Mouse (Mus musculus): ENCODE measurements around the gene Zc3h12a.

The Zc3h12a gene

GRCm38 (mm10) chr4:125115081-125115480, 12.6 kb downstream of the Zc3h12a start:
- no peak for DNase-seq (ENCODE audit: low read depth)

- DNase-seq (ENCODE audit: low read depth), result peak; percentile 85
Observed at GRCm38 (mm10) chr4:125114638-125115037, 13.0 kb downstream of the Zc3h12a start.

GRCm38 (mm10) chr4:125105354-125105753, 22.3 kb downstream of the Zc3h12a start:
- DNase-seq (ENCODE audit: low read depth), result no peak

GRCm38 (mm10) chr4:125101334-125101733, 26.3 kb downstream of the Zc3h12a start:
- DNase-seq (ENCODE audit: low read depth), result no peak

GRCm38 (mm10) chr4:125099458-125099857, 28.2 kb downstream of the Zc3h12a start:
- DNase-seq (ENCODE audit: low read depth), result peak; percentile 87

GRCm38 (mm10) chr4:125097412-125097811, 30.2 kb downstream of the Zc3h12a start:
- DNase-seq (ENCODE audit: low read depth), result peak; percentile 67

DNA sequence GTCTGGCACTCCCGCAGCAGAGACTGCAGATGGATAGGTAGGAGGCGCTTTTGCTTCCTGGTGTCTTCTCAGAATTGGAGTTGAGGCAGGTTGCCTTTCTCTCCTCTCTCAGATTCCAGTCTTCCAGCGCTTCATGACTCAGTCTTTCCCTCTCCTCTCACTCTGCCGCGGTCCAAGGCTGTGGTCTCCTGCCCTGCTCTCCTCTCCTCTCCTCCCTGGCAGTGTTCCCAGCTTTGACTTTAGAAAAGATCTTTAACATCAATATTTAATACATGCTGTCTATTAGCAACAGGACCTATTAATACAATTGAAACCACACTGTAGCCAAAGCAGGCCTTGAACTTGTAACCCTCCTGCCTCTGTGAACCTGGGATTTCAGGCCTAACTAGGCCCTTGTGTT, 31.6 kb downstream of the Zc3h12a start:
- peak; percentile 62 for DNase-seq (ENCODE audit: low read depth)

DNA sequence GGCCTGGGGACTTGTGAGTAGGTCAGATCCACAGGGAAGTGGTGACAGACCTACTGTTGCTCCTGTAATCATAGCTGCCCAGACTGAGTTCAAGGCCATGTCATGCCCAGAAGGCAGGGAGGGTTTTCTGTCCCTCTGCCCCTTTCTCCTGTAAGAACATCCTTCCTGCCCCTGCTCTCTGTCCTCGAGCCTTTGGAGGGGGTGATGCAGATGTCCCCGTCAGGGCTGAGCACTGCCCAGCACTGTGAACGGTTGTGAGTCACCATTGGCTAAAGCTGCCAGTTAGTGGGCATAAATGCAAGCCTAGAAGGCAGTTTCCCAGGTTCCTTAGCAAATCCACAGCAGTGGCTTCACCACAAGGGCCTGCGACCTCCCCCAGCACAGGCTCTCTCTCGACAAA, 34.6 kb downstream of the Zc3h12a start:
- DNase-seq (ENCODE audit: low read depth), result peak; percentile 79

DNA sequence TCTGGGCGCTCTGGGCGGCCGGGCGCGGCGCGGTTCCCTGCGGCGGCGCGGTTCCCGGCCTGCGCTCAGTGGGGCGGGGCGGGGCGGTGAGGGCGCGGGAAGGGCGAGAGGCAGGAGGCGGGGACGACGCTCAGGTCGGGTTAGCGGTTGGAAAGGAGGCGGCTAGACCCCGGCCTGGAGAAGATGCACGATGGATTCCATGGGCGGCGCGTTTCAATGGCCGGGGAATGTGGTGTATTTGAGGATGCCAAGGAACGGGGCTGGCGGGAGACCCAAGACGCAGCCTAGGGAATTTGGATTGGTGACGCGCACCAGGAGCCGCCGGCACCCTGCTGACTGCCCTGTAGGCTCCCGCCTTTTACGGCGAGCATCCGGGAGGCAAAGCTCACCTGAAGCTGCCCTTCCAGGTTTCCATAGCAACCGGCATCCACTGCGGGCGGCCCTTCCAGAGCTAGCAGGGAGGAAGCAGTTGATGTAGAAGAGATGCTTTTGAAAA, 42.2 kb downstream of the Zc3h12a start:
- DNase-seq (ENCODE audit: low read depth), result peak; percentile 71

DNA sequence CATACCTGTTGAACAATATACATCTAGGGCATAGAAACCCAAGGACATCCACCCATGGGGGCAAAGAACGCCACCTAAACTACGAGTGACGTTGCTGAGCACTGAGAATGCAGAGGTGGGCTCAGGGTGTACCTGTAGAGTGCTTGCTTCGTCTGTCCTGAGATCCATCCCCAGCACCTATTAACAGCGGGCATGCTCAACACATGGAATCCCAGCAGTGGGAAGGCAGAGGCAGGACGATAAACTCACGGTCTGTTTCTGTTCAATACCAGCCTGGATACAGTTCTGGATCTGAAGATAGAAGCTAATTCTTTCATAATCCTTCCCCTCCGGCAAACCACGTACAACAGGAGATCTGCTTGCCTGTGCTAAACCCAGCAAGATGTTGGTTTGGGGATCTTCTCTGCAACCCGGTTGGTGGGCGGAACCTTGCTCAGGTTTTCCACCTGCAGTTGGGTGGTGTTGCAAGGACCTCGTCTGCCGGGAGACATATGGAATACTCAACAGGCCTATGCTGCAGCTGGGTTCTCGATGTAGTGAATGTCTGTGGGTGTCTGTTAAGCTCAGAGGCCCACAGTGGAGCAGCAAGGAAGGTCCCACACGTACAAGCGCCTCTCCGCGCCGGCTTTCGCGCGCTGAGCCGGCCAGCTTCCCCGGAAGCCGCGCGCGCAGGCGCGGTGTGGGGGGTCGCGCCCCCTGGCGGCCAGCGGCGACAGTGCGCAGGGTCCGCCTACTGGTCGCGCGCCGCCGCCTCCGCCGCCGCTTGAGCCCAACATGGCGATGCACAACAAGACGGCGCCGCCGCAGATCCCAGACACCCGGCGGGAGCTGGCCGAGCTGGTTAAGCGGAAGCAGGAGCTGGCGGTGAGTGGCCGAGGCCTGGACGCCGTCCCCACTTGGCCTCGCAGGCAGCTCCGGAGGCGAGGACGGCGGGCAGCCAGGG, 43.0 kb downstream of the Zc3h12a start, which contains the start of gene Meaf6:
Gene Meaf6 (plus strand): TSS at position 732 of the 943 bp plus-strand sequence.
- peak; percentile 80 for DNase-seq (ENCODE audit: low read depth)

GRCm38 (mm10) chr4:125078698-125079097, 48.9 kb downstream of the Zc3h12a start:
- DNase-seq (ENCODE audit: low read depth), result no peak

GRCm38 (mm10) chr4:125077700-125078099, 49.9 kb downstream of the Zc3h12a start:
- DNase-seq (ENCODE audit: low read depth), result no peak
